ENCODE assay signal across 8 mouse cellular contexts in the genomic region with DNA sequence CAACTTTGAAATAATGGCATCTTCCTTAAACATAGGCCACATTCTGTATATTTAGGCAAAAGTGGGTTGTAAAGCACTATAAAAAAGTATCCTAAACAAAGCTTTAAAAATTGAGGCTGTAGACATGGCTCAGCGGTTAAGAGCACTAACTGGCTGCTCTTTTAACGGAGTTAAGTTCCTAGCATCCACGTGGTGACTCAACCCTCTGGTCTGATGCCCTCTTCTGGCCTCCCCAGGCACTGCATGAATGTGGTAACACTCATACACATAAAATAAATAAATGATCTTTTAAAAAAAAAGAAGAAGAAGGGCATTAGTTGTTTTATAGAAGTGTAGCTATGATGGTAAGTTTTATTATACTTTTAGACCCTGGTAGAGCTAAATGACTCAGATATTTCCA. TPM values are rescaled to one million over a fixed set of nuclear protein-coding genes. Genes with fewer than 3 reads are reported as not detected.
A peak's percentile ranks its signal among the peaks of the same experiment; 100 is the strongest.
DNase-seq lines count a peak whose midpoint lies in the region; ATAC-seq and TF ChIP-seq lines count a peak whose summit lies in the region.
"Had no signal": no experiment of that assay in that cellular context is flagged by ENCODE, and none has a peak within 500 bp of the region (broad histone marks: within the 10 kb centered on the region; RNA-seq: fewer than 3 reads in every experiment).

No protein-coding gene starts in this region.

- H3K4me2 ChIP-seq in kidney, embryonic 14.5 days (replicated peaks; ENCODE audit: low read depth, low read length): no peak overlapping the region
- H3K4me2 ChIP-seq in CH12.LX (ENCODE audit: insufficient read depth, low read depth, poor library complexity, severe bottlenecking): no peak overlapping the region
- H3K4me2 ChIP-seq: heart, embryonic 13.5 days had no signal

- 39% methylated on average over 3 of the region's 3 CpGs for WGBS in kidney, embryonic 14.5 days
- WGBS in limb, embryonic 10.5 days: 37% methylated on average over 3 of the region's 3 CpGs

- H3K79me2 ChIP-seq in CH12.LX (replicated peaks; ENCODE audit: control insufficient read depth, extremely low read depth, insufficient read depth, poor library complexity, severe bottlenecking): peaks cover 35% of the 10 kb centered on the region

- 0 out of 2 replicates have a peak, but pooled peaks cover 3% of the 10 kb centered on the region for H3K4me1 ChIP-seq in kidney, embryonic 14.5 days (ENCODE audit: control insufficient read depth, insufficient read depth, low read length)
- peaks cover 6 to 75% of the 10 kb centered on the region in 2 experiments; a peak in 3 of 4 replicates for H3K4me1 ChIP-seq in CH12.LX (ENCODE audit: control insufficient read depth in 1 of 2, insufficient read depth in 2 of 2)
- 0 out of 2 replicates have a peak, but pooled peaks cover 2% of the 10 kb centered on the region for H3K4me1 ChIP-seq in embryonic fibroblast, embryonic 13.5 days (ENCODE audit: control insufficient read depth, insufficient read depth, low read length)
- 0 out of 2 replicates have a peak, but pooled peaks cover 3% of the 10 kb centered on the region for H3K4me1 ChIP-seq in limb, embryonic 10.5 days

- H3K4me3 ChIP-seq in kidney, embryonic 14.5 days (ENCODE audit: low read length): no peak overlapping the region
- H3K4me3 ChIP-seq in CH12.LX (replicated peaks in 1 of 3; ENCODE audit: low read depth in 2 of 3, low read length in 2 of 3, poor library complexity in 1 of 3): no peak overlapping the region
- H3K4me3 ChIP-seq in embryonic fibroblast, embryonic 13.5 days (ENCODE audit: insufficient read depth, low read length): no peak overlapping the region
- H3K4me3 ChIP-seq in limb, embryonic 10.5 days: no peak overlapping the region
- H3K4me3 ChIP-seq: heart, embryonic 13.5 days had no signal

- no peak for TF ChIP-seq EP300 in CH12.LX (IDR thresholded peaks at IDR 0.05; ENCODE audit: low read length)

- H3K9ac ChIP-seq in kidney, embryonic 14.5 days (ENCODE audit: low read depth, low read length): no peak overlapping the region
- no peak overlapping the region for H3K9ac ChIP-seq in CH12.LX (ENCODE audit: insufficient read depth, low read depth)
- H3K9ac ChIP-seq: heart, embryonic 13.5 days had no signal

- H3K36me3 ChIP-seq in kidney, embryonic 14.5 days (ENCODE audit: control insufficient read depth, insufficient read depth, low read length): peaks cover 2% of the 10 kb centered on the region; the same call in 1 of the 2 replicates
- peaks cover 11 to 68% of the 10 kb centered on the region in 2 experiments for H3K36me3 ChIP-seq in CH12.LX (replicated peaks in 1 of 2; ENCODE audit: control insufficient read depth in 1 of 2, insufficient read depth in 1 of 2, low read length in 1 of 2)
- H3K36me3 ChIP-seq in limb, embryonic 10.5 days: peaks cover 33% of the 10 kb centered on the region

- dilution Hi-C loops in CH12.LX (cut with MboI; ENCODE audit: extremely low pct_ligation_motif_present, extremely low pct_unique_long_range_greater_than_20kb, low sequenced_read_pairs): no loop called here

- TF ChIP-seq RAD21 in CH12.LX (IDR thresholded peaks at IDR 0.05; ENCODE audit: low read depth, low read length): peak; percentile 61

- DNase-seq in kidney, adult 18-20 months: peak; percentile 72
- DNase-seq in CH12.LX (ENCODE audit: extremely low read depth): peak; percentile 74
- peak; percentile 55 for DNase-seq in limb, embryonic 10.5 days (ENCODE audit: low spot score)
- DNase-seq in right cerebral cortex, postnatal 14 days: peak; percentile 64

- H3K27ac ChIP-seq in kidney, embryonic 14.5 days (ENCODE audit: low read depth, low read length): no peak overlapping the region
- no peak overlapping the region for H3K27ac ChIP-seq in CH12.LX (ENCODE audit: insufficient read depth, low read depth)
- H3K27ac ChIP-seq in embryonic fibroblast, embryonic 13.5 days (ENCODE audit: insufficient read depth, low read length): no peak overlapping the region
- H3K27ac ChIP-seq in limb, embryonic 10.5 days: no peak overlapping the region
- H3K27ac ChIP-seq: heart, embryonic 13.5 days had no signal

- no peaks in the 10 kb centered on the region for H3K27me3 ChIP-seq in kidney, embryonic 14.5 days (ENCODE audit: control insufficient read depth, insufficient read depth, low read length)
- no peaks in the 10 kb centered on the region for H3K27me3 ChIP-seq in CH12.LX (replicated peaks)
- no peaks in the 10 kb centered on the region for H3K27me3 ChIP-seq in limb, embryonic 10.5 days (ENCODE audit: low read depth, poor library complexity, severe bottlenecking)
- H3K27me3 ChIP-seq: heart, embryonic 13.5 days had no signal

- in situ Hi-C loops in CH12.LX (cut with MboI; ENCODE audit: low pct_ligation_motif_present, low pct_unique_long_range_greater_than_20kb, low sequenced_read_pairs): loop anchor here (5.0 kb wide), 1 partner anchor 190 kb away; no protein-coding TSS in a partner anchor

- H3K9me3 ChIP-seq in kidney, embryonic 14.5 days (ENCODE audit: control insufficient read depth, low read length): no peaks in the 10 kb centered on the region
- no peaks in the 10 kb centered on the region for H3K9me3 ChIP-seq in CH12.LX (replicated peaks; ENCODE audit: low read length)
- H3K9me3 ChIP-seq in limb, embryonic 10.5 days (replicated peaks): no peaks in the 10 kb centered on the region
- H3K9me3 ChIP-seq: heart, embryonic 13.5 days had no signal

- no peak for TF ChIP-seq POLR2A in CH12.LX (IDR thresholded peaks at IDR 0.05; ENCODE audit: low read depth, low read length)
- no peak for TF ChIP-seq POLR2A in embryonic fibroblast, embryonic 13.5 days (IDR thresholded peaks at IDR 0.05; ENCODE audit: low read depth, low read length)

- peak; percentile 62 to 76; a peak in 3 of 4 replicates for TF ChIP-seq CTCF in CH12.LX (conservative IDR thresholded peaks at IDR 0.05 in 1 of 2, IDR thresholded peaks at IDR 0.05 in 1 of 2; ENCODE audit: low read depth in 2 of 2, low read length in 2 of 2)
- peak; percentile 53; the same call in 1 of the 2 replicates for TF ChIP-seq CTCF in embryonic fibroblast, embryonic 13.5 days (IDR thresholded peaks at IDR 0.05; ENCODE audit: borderline replicate concordance, insufficient read depth, low read length)

- ATAC-seq in kidney, embryonic 14.5 days (ENCODE audit: low FRiP score, low TSS enrichment): no peak
- peak; percentile 89 for ATAC-seq in activated CD4-positive, CD25-positive, alpha-beta regulatory T cell, adult 4 months

TF ChIP-seq in CH12.LX, 34 proteins besides CTCF, POLR2A, EP300 and RAD21:
- TF ChIP-seq JUND (conservative IDR thresholded peaks at IDR 0.05; ENCODE audit: low read depth, low read length): peak; percentile 31; the same call in 1 of the 2 replicates
- TF ChIP-seq MYC (IDR thresholded peaks at IDR 0.05; ENCODE audit: low read depth, low read length): peak; percentile 99
- TF ChIP-seq ZKSCAN1 (IDR thresholded peaks at IDR 0.05; ENCODE audit: borderline replicate concordance, low read depth, low read length): no peak
- TF ChIP-seq ZC3H11A (IDR thresholded peaks at IDR 0.05; ENCODE audit: low read depth, low read length): 0 out of 2 replicates have a peak, but pooled peaks have one; percentile 16
- TF ChIP-seq MXI1 (IDR thresholded peaks at IDR 0.05; ENCODE audit: low read depth, low read length): peak; percentile 87; the same call in 1 of the 2 replicates
- TF ChIP-seq MAX (IDR thresholded peaks at IDR 0.05; ENCODE audit: low read length): peak; percentile 91
- peak; percentile 79 for TF ChIP-seq SMC3 (IDR thresholded peaks at IDR 0.05; ENCODE audit: low read depth, low read length)
- no peak for TF ChIP-seq CHD2 (IDR thresholded peaks at IDR 0.05; ENCODE audit: low read length)
- 0 out of 2 replicates have a peak, but pooled peaks have one; percentile 24 for TF ChIP-seq ZNF384 (IDR thresholded peaks at IDR 0.05; ENCODE audit: low read depth, low read length)
- TF ChIP-seq ZMIZ1 (IDR thresholded peaks at IDR 0.05; ENCODE audit: low read depth, low read length): no peak
TF ChIP-seq in CH12.LX: peak in this region for 7.

RNA-seq across cellular contexts. Expression of gene Nampt, which starts 7.6 kb away (rescaled TPM):
- 23.6 and 30.9 TPM in 2 replicates for polyA plus RNA-seq in kidney, embryonic 14.5 days (2014; fragmentation: Nextera tagmentation; extraction: Ambion mirVana)
- 48.7 and 50.5 TPM in 2 replicates for total RNA-seq in CH12.LX (2012; rRNA removed)
- total RNA-seq in CH12.LX (2014; rRNA removed): 206 and 222 TPM in 2 replicates
- polyA plus RNA-seq in CH12.LX (2012; ENCODE audit: insufficient read length, low read depth): 84.5 and 95.6 TPM in 2 replicates
- 10 to 100 TPM; 30.6 to 41.6 TPM for polyA plus RNA-seq in activated CD4-positive, CD25-positive, alpha-beta regulatory T cell, adult 4 months (2017; shearing (Covaris generic))
- polyA plus RNA-seq in embryonic fibroblast, embryonic 13.5 days (2011; ENCODE audit: insufficient read length, low read depth, missing spikeins): 25.4 and 40.6 TPM in 2 replicates
- polyA plus RNA-seq in limb, embryonic 10.5 days (2016; fragmentation: Nextera tagmentation; extraction: Ambion mirVana): 32.3 and 37.6 TPM in 2 replicates
